Mouse (Mus musculus) spleen, postnatal 10 days (tissue): ENCODE measurements around the gene Ttyh3.
A peak's percentile ranks its signal among the peaks of the same experiment; 100 is the strongest.
"Not testable (repeated sequence)": the region's sequence is repeated elsewhere in the genome, so short reads cannot be mapped to it uniquely, and the experiment has no call there.

Source experiments
- DNase-seq, 2 experiments: peaks; one replicate each; pipeline ENCODE4 v3.0.0; 2021 to 2022; ENCODE audit warnings: low spot score in 2 of 2

Gene Ttyh3

GRCm38 (mm10) chr5:140648519-140649100 is at the start of gene Ttyh3:
TSS of gene Ttyh3 (minus strand) at chr5:140649031.
- DNase-seq = peak in 1 of 2 experiments; percentile 64

- no peak for DNase-seq
Observed at GRCm38 (mm10) chr5:140695987-140696386, 47.2 kb upstream of the Ttyh3 start.

- DNase-seq = no peak
Observed at GRCm38 (mm10) chr5:140688434-140688833, 39.6 kb upstream of the Ttyh3 start.

- peak in 1 of 2 experiments; percentile 70 for DNase-seq
Observed at GRCm38 (mm10) chr5:140684343-140685148, 35.7 kb upstream of the Ttyh3 start.

- no peak for DNase-seq
Observed at GRCm38 (mm10) chr5:140682113-140682512, 33.3 kb upstream of the Ttyh3 start.

GRCm38 (mm10) chr5:140680950-140681349 is 32.1 kb upstream of the Ttyh3 start:
- DNase-seq = no peak

GRCm38 (mm10) chr5:140680051-140680450 is 31.2 kb upstream of the Ttyh3 start:
- no peak for DNase-seq

- no peak for DNase-seq
Observed at GRCm38 (mm10) chr5:140677137-140677536, 28.3 kb upstream of the Ttyh3 start.

- DNase-seq = no peak
Observed at GRCm38 (mm10) chr5:140675640-140676039, 26.8 kb upstream of the Ttyh3 start.

- no peak for DNase-seq
Observed at GRCm38 (mm10) chr5:140675079-140675478, 26.2 kb upstream of the Ttyh3 start.

- DNase-seq = peak in 1 of 2 experiments; percentile 41
Observed at GRCm38 (mm10) chr5:140674036-140674435, 25.2 kb upstream of the Ttyh3 start.

GRCm38 (mm10) chr5:140672603-140673002 is 23.8 kb upstream of the Ttyh3 start:
- not testable (repeated sequence) for DNase-seq

- DNase-seq = no peak
Observed at GRCm38 (mm10) chr5:140672115-140672514, 23.3 kb upstream of the Ttyh3 start.

- peak; percentile 40 to 80 for DNase-seq
Observed at GRCm38 (mm10) chr5:140663621-140664180, 14.9 kb upstream of the Ttyh3 start.

GRCm38 (mm10) chr5:140662741-140663592 is 14.1 kb upstream of the Ttyh3 start:
- DNase-seq = peak; percentile 36 to 59

- peak in 1 of 2 experiments; percentile 20 for DNase-seq
Observed at GRCm38 (mm10) chr5:140661875-140662643, 13.2 kb upstream of the Ttyh3 start.

GRCm38 (mm10) chr5:140661427-140661826 is 12.6 kb upstream of the Ttyh3 start:
- no peak for DNase-seq

GRCm38 (mm10) chr5:140660398-140660797 is 11.6 kb upstream of the Ttyh3 start:
- DNase-seq = no peak

GRCm38 (mm10) chr5:140659607-140660272 is 10.9 kb upstream of the Ttyh3 start:
- DNase-seq = no peak

GRCm38 (mm10) chr5:140654096-140654845 is 5.4 kb upstream of the Ttyh3 start:
- DNase-seq = no peak
